Mouse (Mus musculus) inflammation-experienced regulatory T-cells (primary cell): ENCODE results near the gene Upk3b. TPM values are rescaled to one million over a fixed set of nuclear protein-coding genes. Genes with fewer than 3 reads are reported as not detected.

Experiments
- polyA plus RNA-seq, 2 experiments: library from polyadenylated mRNA; unstranded; fragments of 100-300 nt; shearing (Covaris generic); gene quantifications; one replicate each; pipeline ENCODE4 v1.2.1; 2017

The Upk3b gene
- polyA plus RNA-seq = under 1 TPM; 0.05 to 0.62 TPM

DNA sequence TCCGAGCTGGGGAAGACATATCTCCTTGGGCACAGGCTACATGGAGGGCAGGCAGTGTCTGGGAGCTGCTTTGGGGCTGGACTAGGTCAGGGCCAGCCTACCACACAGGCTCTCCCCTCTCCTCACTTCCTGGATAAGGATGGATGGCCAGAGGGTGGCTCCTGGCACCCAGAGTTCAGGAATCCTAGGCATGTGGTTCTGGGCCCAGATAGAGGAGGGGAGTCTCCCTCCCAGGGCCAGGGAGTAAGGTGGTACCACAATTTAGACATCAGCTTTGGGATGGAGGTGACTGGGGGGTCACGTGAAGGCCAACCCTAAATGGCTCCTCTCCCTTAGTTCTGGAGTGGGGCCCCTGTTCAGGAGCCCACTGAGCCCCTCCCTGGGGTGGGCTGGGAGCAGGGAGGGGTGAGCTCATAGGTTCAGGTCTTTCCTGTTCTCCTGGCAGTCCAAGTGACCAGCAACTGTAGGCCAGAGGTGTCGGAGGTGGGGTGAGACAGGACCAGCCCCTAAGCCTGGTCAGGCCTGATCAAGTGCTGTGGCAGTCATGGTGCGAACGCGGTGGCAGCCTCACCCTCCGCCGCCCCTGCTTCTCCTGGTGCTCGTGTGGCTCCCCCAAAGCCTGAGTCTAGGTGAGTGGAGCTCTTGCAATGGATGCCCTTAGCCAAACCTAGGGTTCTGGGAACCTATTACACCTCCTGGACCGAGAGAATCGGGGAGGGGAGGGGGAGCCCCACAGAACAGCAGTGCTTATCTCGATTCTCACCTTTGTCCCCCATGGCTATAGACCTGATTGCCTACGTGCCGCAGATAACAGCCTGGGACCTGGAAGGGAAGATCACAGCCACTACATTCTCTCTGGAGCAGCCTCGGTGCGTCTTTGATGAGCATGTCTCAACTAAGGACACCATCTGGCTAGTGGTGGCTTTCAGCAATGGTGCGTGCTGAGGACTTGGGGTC, at the start of gene Upk3b:
Upk3b (plus strand) TSS at position 239 of the 957 bp plus-strand sequence.

DNA sequence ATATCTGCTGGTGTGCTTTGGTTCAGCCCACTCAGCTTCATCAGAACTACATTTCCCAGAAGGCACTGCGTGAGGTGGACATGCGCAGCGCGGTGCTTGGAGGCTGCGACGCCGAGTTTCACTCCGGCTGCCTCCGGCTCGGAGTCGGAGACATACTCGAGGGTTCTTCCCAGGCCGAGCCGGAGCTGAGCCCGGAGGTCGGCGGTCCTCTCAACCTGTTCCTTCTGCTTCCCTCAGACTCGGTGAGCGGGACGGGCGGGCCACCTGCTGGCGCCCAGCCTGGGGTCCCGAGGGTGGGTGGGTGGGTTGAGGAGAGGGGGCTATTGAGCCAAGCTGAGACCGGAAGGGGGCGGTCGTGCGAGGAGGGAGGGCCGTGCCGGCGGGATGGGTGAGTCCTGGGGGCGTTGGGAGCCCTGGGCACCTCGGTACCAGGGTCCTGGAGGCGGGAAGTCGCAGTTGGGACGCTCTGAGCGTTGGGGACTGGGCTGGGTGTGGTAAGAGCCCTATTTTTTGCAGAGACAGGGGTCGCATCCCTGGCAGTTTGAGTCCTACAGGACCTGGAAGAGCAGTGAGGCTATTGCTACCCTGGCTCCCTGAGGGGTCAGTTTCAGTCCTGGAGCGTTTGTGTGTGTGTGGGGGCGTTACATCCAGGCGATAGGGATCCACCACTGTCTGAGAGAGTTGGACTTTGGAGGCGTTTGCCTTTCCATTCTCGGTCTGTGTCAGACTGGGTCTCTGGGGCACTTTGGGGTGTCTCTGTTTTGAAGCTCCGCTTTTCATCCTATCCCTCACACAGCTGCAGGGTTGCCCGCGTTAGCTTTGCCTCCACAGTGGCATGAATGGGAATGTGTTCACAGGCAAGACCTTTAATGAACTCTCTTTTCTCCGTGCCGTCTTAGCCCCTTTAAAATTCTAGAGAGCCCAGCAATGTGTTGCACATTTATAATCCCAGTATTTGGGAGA, 43.3 kb upstream of the Upk3b start, which contains the start of gene Dtx2:
Dtx2 (plus strand) TSS at position 76 of the 963 bp plus-strand sequence.

DNA sequence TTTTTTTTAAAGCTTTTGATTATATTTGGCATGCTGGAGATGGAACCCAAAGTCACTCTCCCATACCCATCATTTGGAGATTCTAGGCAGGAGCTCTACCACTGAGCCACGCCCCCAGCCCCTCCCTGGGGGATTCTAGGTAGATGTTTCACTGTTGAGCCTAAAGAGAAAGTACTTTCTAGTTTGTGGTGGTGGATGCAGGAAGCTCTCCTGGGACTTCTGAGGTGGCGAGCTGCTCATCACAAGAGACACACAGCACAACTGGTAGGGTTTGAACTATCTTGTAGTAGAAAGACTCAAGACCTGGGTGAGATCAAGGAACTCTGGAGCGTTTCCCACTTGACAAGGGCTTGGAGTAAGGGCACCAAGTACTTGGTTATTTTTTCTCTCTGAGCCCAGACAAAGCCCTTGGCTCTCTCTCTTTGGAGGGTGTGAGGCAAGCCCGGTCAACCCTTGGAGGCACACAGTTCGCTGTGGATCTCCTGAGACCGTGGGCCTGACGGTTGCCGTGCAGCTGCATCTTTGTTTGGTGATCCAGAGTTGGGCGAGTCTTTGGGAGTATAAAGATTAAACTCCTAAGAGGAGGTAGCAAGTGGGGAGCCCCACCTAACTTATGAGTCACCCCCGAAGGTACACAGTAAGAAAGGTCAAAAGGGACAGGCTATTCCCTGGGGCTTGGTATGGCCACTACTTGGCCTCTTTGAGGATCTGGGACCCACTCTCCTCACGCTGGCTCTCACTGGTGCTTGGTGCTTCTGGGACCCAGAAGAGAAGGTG, 16.2 kb downstream of the Upk3b start, which contains the start of gene Upk3bl:
Upk3bl (plus strand) TSS at position 192 of the 777 bp plus-strand sequence.

DNA sequence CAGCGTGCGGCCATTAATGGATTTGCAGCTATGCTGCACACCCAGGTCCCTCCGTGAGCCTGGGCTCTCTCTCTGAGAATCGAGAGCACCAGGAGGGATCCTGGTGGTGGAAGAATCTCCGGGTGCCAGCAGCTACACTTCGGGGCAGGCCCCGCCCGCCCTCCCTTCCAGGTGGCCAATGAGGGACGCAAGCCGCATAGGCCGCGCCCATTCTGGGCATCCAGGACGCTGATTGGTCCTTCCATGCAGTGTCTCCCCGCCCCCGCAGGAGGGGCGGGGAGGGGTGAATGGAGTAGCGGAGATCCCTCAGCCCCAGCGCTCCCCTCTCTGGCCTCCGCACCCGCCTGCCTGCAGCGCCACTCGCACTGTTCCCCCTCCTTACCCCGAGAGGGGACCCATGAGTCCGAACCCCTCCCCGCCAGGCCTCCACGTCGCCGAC, 45.4 kb downstream of the Upk3b start, which contains the start of gene Rasa4:
Rasa4 (plus strand) TSS at position 248 of the 439 bp plus-strand sequence.

Other genes starting within 250 kb of the Upk3b start
- gene Srrm3, start 231.6 kb upstream of the Upk3b start, polyA plus RNA-seq = 1 to 10 TPM in 1 of 2 experiments, under 1 TPM in 1; 0.69 to 1.4 TPM
- 1 to 10 TPM; 1.5 to 4.0 TPM for gene Hspb1, start 150.6 kb upstream of the Upk3b start, polyA plus RNA-seq
- 10 to 100 TPM; 52.2 to 59.4 TPM for gene Ywhag, start 103.9 kb upstream of the Upk3b start, polyA plus RNA-seq
- gene Ssc4d, start 64.0 kb upstream of the Upk3b start, polyA plus RNA-seq = 1 to 10 TPM in 1 of 2 experiments, under 1 TPM in 1; 0.76 to 3.0 TPM
- 1 to 10 TPM in 1 of 2 experiments, under 1 TPM in 1; 0.16 to 1.3 TPM for gene Zp3, start 58.4 kb upstream of the Upk3b start, polyA plus RNA-seq
- 10 to 100 TPM; 18.7 to 19.3 TPM for gene Dtx2, start 43.7 kb upstream of the Upk3b start, polyA plus RNA-seq
- not detected for gene Upk3bl, start 16.0 kb downstream of the Upk3b start, polyA plus RNA-seq
- 1 to 10 TPM; 2.1 to 6.5 TPM for gene Rasa4, start 45.4 kb downstream of the Upk3b start, polyA plus RNA-seq
- 100 to 1,000 TPM; 147 to 148 TPM for gene Polr2j, start 78.1 kb downstream of the Upk3b start, polyA plus RNA-seq
- gene Lrwd1, start 97.6 kb downstream of the Upk3b start, polyA plus RNA-seq = 10 to 100 TPM; 44.4 to 47.7 TPM
- 10 to 100 TPM; 55.0 to 82.9 TPM for gene Alkbh4, start 97.7 kb downstream of the Upk3b start, polyA plus RNA-seq
- 100 to 1,000 TPM in 1 of 2 experiments, 10 to 100 TPM in 1; 68.7 to 135 TPM for gene Orai2, start 132.2 kb downstream of the Upk3b start, polyA plus RNA-seq
- 10 to 100 TPM; 41.4 to 54.0 TPM for gene Prkrip1, start 160.5 kb downstream of the Upk3b start, polyA plus RNA-seq
- under 1 TPM; 0.29 to 0.71 TPM for gene Sh2b2, start 208.1 kb downstream of the Upk3b start, polyA plus RNA-seq